Mouse (Mus musculus) cerebellum, adult 2 months (tissue): ENCODE data around the gene Tollip.

Source experiments
- CTCF ChIP-seq: fragments of 200-500 bp; IDR thresholded peaks from 2 replicates; pipeline ENCODE4 v1.5.1; 2011; ENCODE audit warnings: low read depth, mild to moderate bottlenecking, control low read depth, low read length, moderate library complexity, borderline replicate concordance; ENCODE audit not compliant: insufficient read depth
- POLR2A ChIP-seq: fragments of 200-500 bp; IDR thresholded peaks from 2 replicates; pipeline ENCODE4 v1.6.1; 2011; ENCODE audit warnings: low read length, control low read depth, borderline replicate concordance; ENCODE audit not compliant: insufficient read depth

- no peak for TF ChIP-seq POLR2A
- TF ChIP-seq CTCF, result no peak
These were observed 37.9 kb upstream of the Tollip start for GRCm38 (mm10) chr7:141956174-141956566.
